Mouse (Mus musculus) cerebellum, adult 2 months (tissue): Measurements from ENCODE around the gene Ankrd27. TPM values are rescaled to one million over a fixed set of nuclear protein-coding genes. Genes with fewer than 3 reads are reported as not detected.

Source experiments
- DNase-seq, 2 experiments: peaks; one replicate each; pipeline ENCODE4 v3.0.0; 2021
- H3K27ac ChIP-seq: fragments of 200-500 bp; 2 replicates; pipeline ENCODE4 v1.5.1; 2012; ENCODE audit warnings: low read length, control low read depth, inconsistent platforms; ENCODE audit not compliant: insufficient read depth
- H3K27me3 ChIP-seq: fragments of 200-500 bp; 2 replicates; pipeline ENCODE4 v1.6.1; 2012; ENCODE audit warnings: inconsistent platforms, mild to moderate bottlenecking, low read length, moderate library complexity; ENCODE audit not compliant: control insufficient read depth, insufficient read depth
- H3K4me1 ChIP-seq: fragments of 200-500 bp; 2 replicates; pipeline ENCODE4 v1.6.1; 2011; ENCODE audit warnings: low read length; ENCODE audit not compliant: control insufficient read depth, insufficient read depth
- H3K4me3 ChIP-seq: fragments of 200-500 bp; replicated peaks from 2 replicates; pipeline ENCODE3; 2011; ENCODE audit warnings: mild to moderate bottlenecking, low read depth, low read length, control low read depth; ENCODE audit not compliant: insufficient read depth
- CTCF ChIP-seq: fragments of 200-500 bp; IDR thresholded peaks from 2 replicates; pipeline ENCODE4 v1.5.1; 2011; ENCODE audit warnings: low read depth, mild to moderate bottlenecking, control low read depth, low read length, moderate library complexity, borderline replicate concordance; ENCODE audit not compliant: insufficient read depth
- POLR2A ChIP-seq: fragments of 200-500 bp; IDR thresholded peaks from 2 replicates; pipeline ENCODE4 v1.6.1; 2011; ENCODE audit warnings: low read length, control low read depth, borderline replicate concordance; ENCODE audit not compliant: insufficient read depth
- WGBS: fragments of 180-500 bp; shearing (Covaris S2); methylation state at CpG from one replicate; pipeline ENCODE4 v1.1.7; 2018; 5-methylcytosine and 5-hydroxymethylcytosine counted together
- polyA plus RNA-seq: library from polyadenylated mRNA; depleted of rRNA; stranded (reverse); fragments of >200 nt; gene quantifications from 2 replicates; pipeline ENCODE4 v1.2.3, GENCODE M21; 2012

Ankrd27 gene
- polyA plus RNA-seq, 1 experiment, result 23.5 TPM

DNA sequence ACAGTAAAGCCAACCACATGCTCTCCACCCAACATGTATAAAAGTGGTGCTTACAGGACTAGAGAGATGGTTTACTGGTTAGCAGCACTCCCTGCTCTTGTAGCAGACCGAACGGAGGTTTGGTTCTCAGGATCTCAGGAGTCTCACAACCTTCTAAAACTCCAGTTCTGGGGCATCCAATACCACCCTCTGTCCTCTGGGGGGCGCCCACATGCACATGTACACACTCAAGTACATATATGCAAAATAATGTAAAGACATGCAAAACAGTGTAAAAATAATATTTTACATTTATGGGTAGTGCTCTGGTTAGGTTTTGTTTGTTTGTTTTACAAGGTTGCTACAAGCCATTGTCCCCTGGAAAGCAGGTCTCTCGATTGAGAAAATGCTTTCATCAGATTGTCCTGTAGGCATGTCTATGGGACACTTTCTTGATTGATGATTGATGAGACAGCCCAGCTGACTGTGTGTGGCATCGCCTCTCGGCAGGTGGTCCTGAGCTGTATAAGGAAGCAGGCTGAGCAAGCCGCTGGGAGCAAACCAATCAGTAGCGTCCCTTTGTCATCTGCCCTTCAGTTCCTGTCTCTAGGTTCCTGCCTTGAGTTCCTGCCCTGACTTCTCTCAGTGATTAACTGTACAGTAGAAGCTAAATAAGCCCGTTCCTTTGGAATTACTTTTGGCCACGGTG lies 65.7 kb downstream of the Ankrd27 start:
- H3K4me1 ChIP-seq, result no peaks in the 10 kb centered on the region
- no peak for DNase-seq
- H3K27ac ChIP-seq, result no peak overlapping the region
- H3K27me3 ChIP-seq, result no peaks in the 10 kb centered on the region
- 81% methylated on average over 10 of the region's 10 CpGs for WGBS
- TF ChIP-seq CTCF, result no peak
- TF ChIP-seq POLR2A, result no peak
- H3K4me3 ChIP-seq, result no peak overlapping the region

DNA sequence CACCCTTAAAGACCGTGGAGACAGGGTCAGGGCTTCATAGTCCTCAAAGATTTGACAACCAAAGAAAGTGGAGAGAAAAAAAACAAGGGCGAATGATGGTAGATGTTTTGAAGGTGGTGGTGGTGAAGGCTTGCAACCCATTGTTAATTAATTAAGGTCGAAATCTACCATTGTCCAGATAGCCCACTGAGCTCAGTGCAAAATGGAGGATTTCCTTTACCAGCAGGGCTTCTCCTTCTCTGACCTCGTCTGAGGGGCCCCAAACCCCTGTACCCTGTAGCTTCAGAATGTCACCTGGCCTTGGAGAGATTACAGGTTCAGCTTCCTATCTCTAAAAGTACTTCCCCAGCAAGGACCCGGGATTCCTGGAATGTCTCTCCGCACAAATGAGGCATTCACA lies 71.8 kb downstream of the Ankrd27 start:
- H3K27me3 ChIP-seq, result no peaks in the 10 kb centered on the region
- H3K4me1 ChIP-seq, result no peaks in the 10 kb centered on the region
- no peak overlapping the region for H3K4me3 ChIP-seq
- no peak for DNase-seq
- 32% methylated on average over 6 of the region's 6 CpGs for WGBS
- TF ChIP-seq CTCF (no peak), POLR2A (no peak)
- H3K27ac ChIP-seq, result no peak overlapping the region

DNA sequence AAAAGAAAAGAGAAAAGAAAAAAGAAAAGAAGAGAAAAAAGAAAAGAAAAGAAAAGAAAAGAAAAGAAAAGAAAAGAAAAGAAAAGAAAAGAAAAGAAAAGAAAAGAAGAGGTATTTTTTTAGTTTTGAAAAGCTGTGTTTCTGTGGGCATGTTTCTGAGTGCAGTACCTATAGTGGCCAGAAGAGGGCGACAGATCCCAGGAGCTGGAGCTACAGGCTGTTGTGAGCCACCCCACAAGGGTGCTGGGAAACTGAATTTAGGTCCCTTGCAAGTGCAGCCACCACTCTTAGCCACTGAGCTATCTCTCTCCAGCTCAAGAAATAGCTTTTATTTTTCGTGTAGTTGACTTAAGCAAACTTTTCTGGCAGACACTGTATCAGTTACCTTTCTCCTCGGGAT lies 73.1 kb downstream of the Ankrd27 start:
- no peak overlapping the region for H3K4me3 ChIP-seq
- H3K4me1 ChIP-seq, result no peaks in the 10 kb centered on the region
- no peak for DNase-seq
- no peak overlapping the region for H3K27ac ChIP-seq
- no peaks in the 10 kb centered on the region for H3K27me3 ChIP-seq
- TF ChIP-seq CTCF (peak; percentile 45), POLR2A (no peak)
- 58% methylated on average over 3 of the region's 3 CpGs for WGBS

DNA sequence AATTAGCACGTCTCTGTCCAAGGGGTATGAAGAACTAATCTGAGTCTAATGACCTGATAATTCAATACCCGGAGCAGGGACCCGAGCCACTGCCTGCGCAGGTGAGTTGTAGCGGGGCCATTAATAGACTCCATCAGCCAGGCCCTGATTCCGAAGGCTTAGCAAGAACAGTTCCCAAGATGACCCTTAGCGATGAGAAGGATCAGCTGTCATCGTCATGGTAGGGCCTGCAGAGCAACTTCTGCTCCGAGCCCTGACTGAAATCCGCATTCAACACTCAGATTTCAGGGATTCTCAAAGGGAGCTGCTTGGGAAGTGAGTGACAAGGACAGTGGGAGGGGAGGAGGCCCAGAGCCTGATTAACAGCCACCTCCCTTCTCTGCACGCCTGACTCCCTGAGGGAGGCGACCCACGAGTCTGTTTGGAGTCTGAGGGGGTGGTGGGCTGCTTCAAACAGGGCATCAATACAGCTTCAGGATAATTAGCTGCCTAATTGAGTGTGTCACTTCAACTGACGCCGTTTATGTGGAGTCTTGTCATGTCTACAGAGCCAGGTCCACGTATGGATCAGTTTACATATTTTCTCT lies 77.8 kb downstream of the Ankrd27 start:
- no peak for TF ChIP-seq CTCF
- no peak for TF ChIP-seq POLR2A
- 41% methylated on average over 16 of the region's 16 CpGs for WGBS

GRCm38 (mm10) chr7:35668066-35669041 lies 82.3 kb downstream of the Ankrd27 start:
- Histone ChIP-seq H3K27ac (no peak overlapping the region), H3K27me3 (no peaks in the 10 kb centered on the region), H3K4me3 (no peak overlapping the region), H3K4me1 (no peaks in the 10 kb centered on the region)
- WGBS, result 25% methylated on average over 18 of the region's 18 CpGs
- TF ChIP-seq CTCF (no peak), POLR2A (no peak)
- DNase-seq, result peak in 1 of 2 experiments; percentile 41

More for the DNA sequence above, 77.8 kb downstream of the Ankrd27 start:
- Histone ChIP-seq H3K4me3 (no peak overlapping the region), H3K27ac (no peak overlapping the region), H3K4me1 (no peaks in the 10 kb centered on the region), H3K27me3 (no peaks in the 10 kb centered on the region)
- no peak for DNase-seq

DNA sequence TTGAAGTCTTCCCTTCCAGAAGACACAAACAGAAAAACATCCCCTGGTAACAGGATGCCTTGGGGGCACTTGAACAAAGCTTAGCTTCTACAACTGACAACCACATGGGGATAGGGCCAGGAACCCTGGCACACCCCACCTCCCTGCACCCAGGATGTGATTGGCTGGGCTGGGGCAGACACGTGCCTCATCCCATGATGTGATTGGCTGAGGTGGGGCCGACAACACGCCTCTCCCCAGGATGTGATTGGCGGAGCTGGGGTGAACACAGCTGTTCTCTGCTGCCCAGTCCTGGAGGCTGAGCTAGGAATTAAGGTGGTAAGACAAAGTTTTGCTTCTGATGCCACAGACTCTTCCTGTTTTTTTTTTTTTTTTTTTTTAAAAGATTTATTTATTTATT lies 92.9 kb downstream of the Ankrd27 start:
- Histone ChIP-seq H3K4me3 (no peak overlapping the region), H3K27me3 (no peaks in the 10 kb centered on the region), H3K27ac (no peak overlapping the region), H3K4me1 (no peaks in the 10 kb centered on the region)
- TF ChIP-seq CTCF, result no peak
- TF ChIP-seq POLR2A, result no peak
- DNase-seq, result no peak
- WGBS, result 80% methylated on average over 4 of the region's 4 CpGs

DNA sequence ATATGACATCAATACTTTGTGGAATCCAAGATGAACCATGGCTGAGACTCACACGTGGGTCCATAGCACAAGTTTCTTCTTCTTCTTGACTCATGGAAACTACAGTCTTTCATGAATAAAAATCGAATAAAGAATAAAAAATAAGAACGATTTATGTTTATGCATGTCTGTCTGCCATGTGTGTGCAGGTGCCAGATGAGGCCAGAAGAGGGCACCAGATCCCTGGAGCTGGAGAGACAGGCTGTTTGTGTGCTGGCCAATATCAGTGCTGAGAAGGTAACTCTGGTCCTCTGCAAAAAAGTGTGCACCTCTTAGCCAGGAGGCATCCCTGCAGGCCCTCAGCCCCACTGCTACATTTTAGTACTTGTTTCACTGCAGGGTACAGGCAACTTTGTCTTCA lies 95.5 kb downstream of the Ankrd27 start:
- no peak for TF ChIP-seq POLR2A
- 84% methylated on average over 3 of the region's 3 CpGs for WGBS
- Histone ChIP-seq H3K4me1 (no peaks in the 10 kb centered on the region), H3K27ac (no peak overlapping the region), H3K4me3 (no peak overlapping the region), H3K27me3 (no peaks in the 10 kb centered on the region)
- DNase-seq, result no peak
